Mouse (Mus musculus) adrenal gland, adult 10 weeks (tissue): ENCODE measurements around the gene Elp4. TPM values are rescaled to one million over a fixed set of nuclear protein-coding genes. Genes with fewer than 3 reads are reported as not detected.

Source experiments
- polyA plus RNA-seq: library from polyadenylated mRNA; stranded (reverse); fragments of 350-450 nt; fragmentation: Illumina TruSeq; extraction: RNeasy Lipid Tissue Mini Kit (QIAGEN cat#74804); gene quantifications from one replicate; pipeline ENCODE4 v1.2.3, GENCODE M21; 2014; ENCODE audit warnings: low read depth, low replicate concordance

Elp4 gene
- 37.6 TPM for polyA plus RNA-seq

GRCm38 (mm10) chr2:105903896-105904756, at the start of gene Elp4, which contains the start of gene Immp1l:
Gene Elp4 (minus strand): TSS chr2:105904564.
Gene Immp1l (plus strand): TSS chr2:105904638.

GRCm38 (mm10) chr2:105668271-105669270, 235.8 kb downstream of the Elp4 start, which contains the start of gene Pax6:
Gene Pax6 (plus strand): TSS chr2:105668900.

Other genes starting within 250 kb of the Elp4 start
- not detected for gene Pax6, start 235.7 kb downstream of the Elp4 start, polyA plus RNA-seq
- gene Immp1l, start 74 bp upstream of the Elp4 start, polyA plus RNA-seq, result 176 TPM
- gene Dnajc24, start 99.0 kb upstream of the Elp4 start, polyA plus RNA-seq, result 45.3 TPM